Mouse (Mus musculus): ENCODE results near the gene Lrit2.

- TF ChIP-seq CTCF (IDR thresholded peaks at IDR 0.05; ENCODE audit: low read depth, low read length) (no peak), GATA1 (IDR thresholded peaks at IDR 0.05; ENCODE audit: borderline replicate concordance, low read length) (no peak), GATA2 (IDR thresholded peaks at IDR 0.05; ENCODE audit: borderline replicate concordance, low read depth, low read length) (no peak), POLR2AphosphoS5 (IDR thresholded peaks at IDR 0.05; ENCODE audit: insufficient replicate concordance, low read depth, low read length) (no peak)
These were observed 39.2 kb upstream of the Lrit2 start for GRCm38 (mm10) chr14:37028555-37028954.

All from G1E (cell line).